Mouse (Mus musculus): ENCODE measurements at regions not wholly inside any gene's neighbourhood (a gene's known extent, or its start where the extent isn't known, plus 50 kb on each side); places are given as distances from the start of the nearest gene placed in this dataset.

DNA sequence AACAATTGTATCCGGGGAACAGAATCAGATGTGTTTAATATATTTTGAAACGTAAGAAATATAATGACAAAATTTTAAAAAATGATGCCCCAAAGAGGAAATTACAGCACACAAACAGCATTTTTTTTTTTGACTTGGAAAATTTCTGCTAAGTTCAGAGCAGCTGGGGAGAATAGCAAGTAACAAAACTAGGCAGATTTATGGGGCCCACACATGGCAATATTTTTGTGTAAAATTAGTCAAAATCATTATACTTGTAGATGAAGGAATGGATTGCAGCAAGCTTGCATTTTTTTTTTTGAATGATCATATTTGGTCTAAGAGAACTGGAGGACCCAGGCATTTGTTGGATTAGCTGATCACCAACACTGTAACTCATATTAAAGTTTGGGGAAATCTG, 189.4 kb downstream of the Map2k6 start:
- Histone ChIP-seq H3K4me1 (ENCODE audit: control insufficient read depth, insufficient read depth, low read length) (no peaks in the 10 kb centered on the region), H3K9ac (ENCODE audit: low read depth, low read length) (no peak overlapping the region), H3K27ac (ENCODE audit: low read length) (no peak overlapping the region), H3K27me3 (replicated peaks; ENCODE audit: control insufficient read depth, insufficient read depth, low read length) (no peaks in the 10 kb centered on the region), H3K9me3 (ENCODE audit: control insufficient read depth, low read length) (no peaks in the 10 kb centered on the region), H3K36me3 (ENCODE audit: control insufficient read depth, insufficient read depth, low read length) (no peaks in the 10 kb centered on the region), H3K4me3 (ENCODE audit: low read length) (no peak overlapping the region), H3K4me2 (ENCODE audit: low read depth, low read length) (no peak overlapping the region)
- 72% methylated on average over 2 of the region's 2 CpGs for WGBS
- ATAC-seq, result no peak

DNA sequence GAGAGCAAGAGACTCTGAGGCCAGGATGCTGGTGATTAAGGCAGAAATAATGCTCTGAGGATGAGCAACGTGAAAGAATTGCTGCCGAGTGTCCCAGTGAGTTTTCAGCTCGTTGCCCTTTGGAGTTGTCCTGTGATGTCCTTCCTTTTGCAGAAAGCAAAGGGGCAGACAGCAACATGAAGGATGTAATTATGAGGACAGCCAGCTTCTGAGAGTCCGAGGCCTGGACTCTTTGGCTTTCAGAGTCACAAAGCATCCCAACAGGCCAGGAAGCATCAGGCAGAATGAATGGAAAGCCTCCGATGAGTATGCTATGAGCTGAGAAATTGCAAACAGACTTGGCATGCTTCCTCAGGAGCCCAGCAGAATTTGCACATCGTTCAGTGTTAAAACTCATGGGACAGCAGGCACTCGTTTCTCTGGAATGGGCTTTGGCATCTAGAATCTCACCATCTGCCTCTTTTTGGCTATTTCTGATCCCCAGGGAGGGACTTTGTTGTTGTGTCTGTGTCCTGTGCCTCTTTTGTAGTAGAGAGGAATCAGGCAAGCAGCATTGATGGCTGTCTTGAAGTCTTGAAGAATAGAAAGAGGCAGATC, 196.4 kb downstream of the Map2k6 start:
- Histone ChIP-seq H3K4me2 (ENCODE audit: low read depth, low read length) (no peak overlapping the region), H3K9me3 (ENCODE audit: control insufficient read depth, low read length) (no peaks in the 10 kb centered on the region), H3K9ac (ENCODE audit: low read depth, low read length) (no peak overlapping the region), H3K4me3 (ENCODE audit: low read length) (no peak overlapping the region), H3K27ac (ENCODE audit: low read length) (no peak overlapping the region), H3K4me1 (ENCODE audit: control insufficient read depth, insufficient read depth, low read length) (no peaks in the 10 kb centered on the region), H3K27me3 (replicated peaks; ENCODE audit: control insufficient read depth, insufficient read depth, low read length) (no peaks in the 10 kb centered on the region), H3K36me3 (ENCODE audit: control insufficient read depth, insufficient read depth, low read length) (no peaks in the 10 kb centered on the region)
- ATAC-seq, result no peak
- 79% methylated on average over 7 of the region's 7 CpGs for WGBS

- no peak for ATAC-seq
- no peak overlapping the region for H3K4me3 ChIP-seq (ENCODE audit: low read length)
- no peaks in the 10 kb centered on the region for H3K27me3 ChIP-seq (replicated peaks; ENCODE audit: control insufficient read depth, insufficient read depth, low read length)
- no peak overlapping the region for H3K9ac ChIP-seq (ENCODE audit: low read depth, low read length)
- H3K4me2 ChIP-seq (ENCODE audit: low read depth, low read length), result no peak overlapping the region
- no peaks in the 10 kb centered on the region for H3K9me3 ChIP-seq (ENCODE audit: control insufficient read depth, low read length)
- H3K36me3 ChIP-seq (ENCODE audit: control insufficient read depth, insufficient read depth, low read length), result no peaks in the 10 kb centered on the region
- WGBS, result 71% methylated on average over 10 of the region's 10 CpGs
- no peaks in the 10 kb centered on the region for H3K4me1 ChIP-seq (ENCODE audit: control insufficient read depth, insufficient read depth, low read length)
- H3K27ac ChIP-seq (ENCODE audit: low read length), result no peak overlapping the region
These were observed 206.3 kb downstream of the Map2k6 start for GRCm38 (mm10) chr11:110605041-110605882.

- H3K4me3 ChIP-seq (ENCODE audit: low read length), result no peak overlapping the region
- no peak overlapping the region for H3K9ac ChIP-seq (ENCODE audit: low read depth, low read length)
- no peak for ATAC-seq
- no peaks in the 10 kb centered on the region for H3K36me3 ChIP-seq (ENCODE audit: control insufficient read depth, insufficient read depth, low read length)
- no peak overlapping the region for H3K27ac ChIP-seq (ENCODE audit: low read length)
- no peaks in the 10 kb centered on the region for H3K4me1 ChIP-seq (ENCODE audit: control insufficient read depth, insufficient read depth, low read length)
- no peak overlapping the region for H3K4me2 ChIP-seq (ENCODE audit: low read depth, low read length)
- no peaks in the 10 kb centered on the region for H3K9me3 ChIP-seq (ENCODE audit: control insufficient read depth, low read length)
- H3K27me3 ChIP-seq (replicated peaks; ENCODE audit: control insufficient read depth, insufficient read depth, low read length), result no peaks in the 10 kb centered on the region
- 86% methylated on average over 2 of the region's 2 CpGs for WGBS
These were observed 210.4 kb downstream of the Map2k6 start for GRCm38 (mm10) chr11:110609276-110609675.

DNA sequence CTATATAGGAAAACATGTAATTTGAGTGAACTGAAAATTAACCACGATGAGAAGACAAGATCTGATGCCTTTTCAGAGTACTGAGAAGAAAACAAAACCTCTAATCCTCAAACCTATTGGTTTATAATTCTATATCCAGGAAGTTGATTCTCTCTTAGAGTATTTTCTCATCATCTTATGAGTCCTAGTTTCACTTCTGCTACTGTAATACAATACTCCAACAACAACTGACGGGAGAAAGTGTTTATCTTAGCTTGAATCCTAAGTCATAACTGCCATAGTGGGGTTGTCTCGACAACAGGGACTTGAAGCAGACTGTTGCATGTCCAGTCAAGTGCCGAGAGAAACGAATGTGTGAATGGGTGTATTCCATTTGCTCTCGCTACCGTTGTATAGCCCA, 211.9 kb downstream of the Map2k6 start:
- ATAC-seq, result no peak
- H3K4me2 ChIP-seq (ENCODE audit: low read depth, low read length), result no peak overlapping the region
- no peaks in the 10 kb centered on the region for H3K36me3 ChIP-seq (ENCODE audit: control insufficient read depth, insufficient read depth, low read length)
- no peaks in the 10 kb centered on the region for H3K27me3 ChIP-seq (replicated peaks; ENCODE audit: control insufficient read depth, insufficient read depth, low read length)
- 76% methylated on average over 7 of the region's 7 CpGs for WGBS
- no peaks in the 10 kb centered on the region for H3K9me3 ChIP-seq (ENCODE audit: control insufficient read depth, low read length)
- no peak overlapping the region for H3K9ac ChIP-seq (ENCODE audit: low read depth, low read length)
- H3K4me1 ChIP-seq (ENCODE audit: control insufficient read depth, insufficient read depth, low read length), result no peaks in the 10 kb centered on the region
- H3K27ac ChIP-seq (ENCODE audit: low read length), result no peak overlapping the region
- H3K4me3 ChIP-seq (ENCODE audit: low read length), result no peak overlapping the region

DNA sequence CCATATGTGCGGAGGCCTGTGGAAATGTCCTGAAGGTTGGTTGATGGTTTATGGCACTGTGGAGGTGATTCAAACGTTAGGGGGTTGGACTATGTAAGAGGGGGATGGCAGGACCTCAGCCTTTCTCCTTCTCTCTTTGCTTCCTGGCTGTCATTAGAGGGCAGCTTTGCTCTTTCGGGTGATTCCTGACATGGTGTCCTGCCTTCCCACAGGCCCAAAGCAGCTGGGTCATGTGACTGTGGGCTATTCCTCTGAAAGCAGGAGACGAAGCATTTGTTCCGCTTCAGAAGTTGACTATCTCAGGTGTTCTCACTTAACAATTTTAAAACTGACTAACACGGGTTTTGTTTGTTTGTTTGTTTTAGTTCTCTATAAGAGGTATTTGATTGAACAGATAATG, 233.1 kb downstream of the Map2k6 start:
- H3K27ac ChIP-seq (ENCODE audit: low read length), result no peak overlapping the region
- no peak overlapping the region for H3K4me3 ChIP-seq (ENCODE audit: low read length)
- WGBS, result 74% methylated on average over 6 of the region's 6 CpGs
- H3K9me3 ChIP-seq (ENCODE audit: control insufficient read depth, low read length), result no peaks in the 10 kb centered on the region
- H3K36me3 ChIP-seq (ENCODE audit: control insufficient read depth, insufficient read depth, low read length), result no peaks in the 10 kb centered on the region
- no peak overlapping the region for H3K4me2 ChIP-seq (ENCODE audit: low read depth, low read length)
- ATAC-seq, result no peak
- no peaks in the 10 kb centered on the region for H3K27me3 ChIP-seq (replicated peaks; ENCODE audit: control insufficient read depth, insufficient read depth, low read length)
- no peak overlapping the region for H3K9ac ChIP-seq (ENCODE audit: low read depth, low read length)
- H3K4me1 ChIP-seq (ENCODE audit: control insufficient read depth, insufficient read depth, low read length), result no peaks in the 10 kb centered on the region

- Histone ChIP-seq H3K27me3 (replicated peaks; ENCODE audit: control insufficient read depth, insufficient read depth, low read length) (no peaks in the 10 kb centered on the region), H3K4me2 (ENCODE audit: low read depth, low read length) (no peak overlapping the region), H3K4me3 (ENCODE audit: low read length) (no peak overlapping the region), H3K36me3 (ENCODE audit: control insufficient read depth, insufficient read depth, low read length) (no peaks in the 10 kb centered on the region), H3K9me3 (ENCODE audit: control insufficient read depth, low read length) (no peaks in the 10 kb centered on the region), H3K9ac (ENCODE audit: low read depth, low read length) (no peak overlapping the region), H3K4me1 (ENCODE audit: control insufficient read depth, insufficient read depth, low read length) (no peaks in the 10 kb centered on the region), H3K27ac (ENCODE audit: low read length) (no peak overlapping the region)
- ATAC-seq, result no peak
- WGBS, result 70% methylated on average over 5 of the region's 5 CpGs
These were observed 234.4 kb downstream of the Map2k6 start for GRCm38 (mm10) chr11:110633351-110633750.

DNA sequence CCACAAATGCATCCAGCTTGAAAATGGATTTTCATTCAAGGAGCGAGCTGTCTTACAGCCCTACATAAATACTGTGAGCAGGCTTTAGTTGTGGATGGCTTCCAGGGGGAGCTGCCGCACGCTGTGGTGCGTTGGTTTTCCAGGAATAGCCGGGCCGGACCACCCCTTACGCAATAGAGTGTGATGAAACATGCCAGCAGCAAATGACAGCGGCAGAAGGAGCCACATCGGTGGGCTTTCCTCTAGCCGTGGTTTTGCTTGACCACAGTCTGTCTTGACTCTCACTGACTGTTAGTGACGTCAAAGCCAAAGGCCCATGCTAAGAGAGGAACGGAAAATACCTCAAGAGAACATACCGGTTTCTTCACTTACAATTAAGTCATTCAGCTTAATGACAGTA, 243.6 kb downstream of the Map2k6 start:
- Histone ChIP-seq H3K9ac (ENCODE audit: low read depth, low read length) (no peak overlapping the region), H3K4me1 (ENCODE audit: control insufficient read depth, insufficient read depth, low read length) (no peaks in the 10 kb centered on the region), H3K27ac (ENCODE audit: low read length) (no peak overlapping the region), H3K27me3 (replicated peaks; ENCODE audit: control insufficient read depth, insufficient read depth, low read length) (no peaks in the 10 kb centered on the region), H3K4me3 (ENCODE audit: low read length) (no peak overlapping the region), H3K4me2 (ENCODE audit: low read depth, low read length) (no peak overlapping the region), H3K36me3 (ENCODE audit: control insufficient read depth, insufficient read depth, low read length) (no peaks in the 10 kb centered on the region), H3K9me3 (ENCODE audit: control insufficient read depth, low read length) (no peaks in the 10 kb centered on the region)
- no peak for ATAC-seq
- 76% methylated on average over 13 of the region's 13 CpGs for WGBS

DNA sequence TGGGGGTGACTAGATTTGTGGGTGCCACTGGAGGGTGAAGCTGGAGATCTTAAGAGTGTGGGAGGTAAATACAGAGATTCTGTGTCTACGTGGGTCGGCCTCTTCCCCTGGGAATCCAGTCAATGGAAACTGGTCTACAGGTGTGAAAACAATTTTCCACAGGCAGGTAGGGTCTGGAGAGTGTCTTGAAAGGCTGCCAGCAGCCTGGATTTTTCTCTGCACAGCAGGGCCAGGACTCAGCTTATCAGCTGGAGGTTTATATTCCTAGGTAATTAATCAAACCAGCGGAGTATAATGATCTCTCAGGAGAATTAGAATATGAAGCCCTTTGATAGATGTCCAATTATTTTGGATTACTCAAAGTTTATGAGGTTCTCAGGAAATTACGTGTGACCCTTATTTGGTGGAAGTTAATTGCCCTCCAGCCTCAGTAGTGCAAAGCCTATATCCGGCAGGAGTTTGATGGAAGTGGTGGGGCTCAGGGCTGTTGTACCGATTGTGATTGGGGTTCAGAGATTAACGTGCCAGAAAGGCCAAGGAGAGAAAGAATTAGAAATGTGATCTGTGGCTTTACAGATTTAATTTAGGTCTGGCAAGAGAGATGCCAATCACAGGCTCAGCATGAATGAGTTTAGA, 250.8 kb downstream of the Map2k6 start:
- Histone ChIP-seq H3K4me3 (ENCODE audit: low read length) (no peak overlapping the region), H3K27me3 (replicated peaks; ENCODE audit: control insufficient read depth, insufficient read depth, low read length) (no peaks in the 10 kb centered on the region), H3K4me2 (ENCODE audit: low read depth, low read length) (no peak overlapping the region), H3K27ac (ENCODE audit: low read length) (no peak overlapping the region), H3K9ac (ENCODE audit: low read depth, low read length) (no peak overlapping the region), H3K4me1 (ENCODE audit: control insufficient read depth, insufficient read depth, low read length) (no peaks in the 10 kb centered on the region), H3K9me3 (ENCODE audit: control insufficient read depth, low read length) (no peaks in the 10 kb centered on the region), H3K36me3 (ENCODE audit: control insufficient read depth, insufficient read depth, low read length) (no peaks in the 10 kb centered on the region)
- no peak for ATAC-seq
- WGBS, result 57% methylated on average over 7 of the region's 7 CpGs
